Mouse (Mus musculus) intestine, postnatal 0 days (tissue): ENCODE measurements at regions not wholly inside any gene's neighbourhood (a gene's known extent, or its start where the extent isn't known, plus 50 kb on each side); places are given as distances from the start of the nearest gene placed in this dataset.

ENCODE experiments used
- ATAC-seq: fragments of 200-750 bp; cut with Nextera tagmentation; 2 replicates; pipeline ENCODE4 v1.8.0; 2017; ENCODE audit warnings: mild to moderate bottlenecking, moderate TSS enrichment, moderate library complexity
- H3K27ac ChIP-seq: fragments of 300-500 bp; sonication (generic); 2 replicates; pipeline ENCODE4 v1.5.1; 2014; ENCODE audit warnings: mild to moderate bottlenecking, low read depth, low read length, moderate library complexity
- H3K27me3 ChIP-seq: fragments of 300-500 bp; sonication (generic); replicated peaks from 2 replicates; pipeline ENCODE4 v1.6.1; 2014; ENCODE audit warnings: low read length, mixed read lengths; ENCODE audit not compliant: control insufficient read depth, insufficient read depth
- H3K36me3 ChIP-seq: fragments of 300-500 bp; sonication (generic); 2 replicates; pipeline ENCODE4 v1.6.1; 2014; ENCODE audit warnings: mild to moderate bottlenecking, moderate library complexity; ENCODE audit not compliant: control insufficient read depth, insufficient read depth
- H3K4me1 ChIP-seq: fragments of 300-500 bp; sonication (generic); replicated peaks from 2 replicates; pipeline ENCODE4 v1.6.1; 2014; ENCODE audit warnings: antibody characterized with exemption, low read length, mixed read lengths; ENCODE audit not compliant: control insufficient read depth, insufficient read depth
- H3K4me2 ChIP-seq: fragments of 300-500 bp; sonication (generic); replicated peaks from 2 replicates; pipeline ENCODE4 v1.6.1; 2014; ENCODE audit warnings: low read depth, mild to moderate bottlenecking, moderate library complexity
- H3K4me3 ChIP-seq: fragments of 300-500 bp; sonication (generic); 2 replicates; pipeline ENCODE4 v1.5.1; 2014; ENCODE audit warnings: low read depth, low read length
- H3K9ac ChIP-seq: fragments of 300-500 bp; sonication (generic); 2 replicates; pipeline ENCODE4 v1.6.1; 2014; ENCODE audit warnings: mild to moderate bottlenecking, low read depth, low read length
- H3K9me3 ChIP-seq: fragments of 300-500 bp; sonication (generic); 2 replicates; pipeline ENCODE4 v1.6.1; 2016; ENCODE audit warnings: mixed run types; ENCODE audit not compliant: control insufficient read depth
- CTCF ChIP-seq: sonication (generic); IDR thresholded peaks from 2 replicates; pipeline ENCODE4 v1.5.1; 2016; ENCODE audit warnings: low read depth, mild to moderate bottlenecking, control low read depth, antibody characterized with exemption, moderate library complexity
- WGBS: fragments of 180-500 bp; shearing (Covaris S2); extraction: QIAGEN DNeasy Blood & Tissue Kit; methylation state at CpG from one replicate; pipeline ENCODE4 v1.1.7; 2014; 5-methylcytosine and 5-hydroxymethylcytosine counted together

GRCm38 (mm10) chr1:128853286-128853685 lies 261.2 kb upstream of the Cxcr4 start:
- Histone ChIP-seq H3K4me2 (no peak overlapping the region), H3K36me3 (no peaks in the 10 kb centered on the region), H3K9me3 (no peaks in the 10 kb centered on the region), H3K4me1 (no peaks in the 10 kb centered on the region), H3K27ac (no peak overlapping the region), H3K4me3 (no peak overlapping the region), H3K9ac (no peak overlapping the region), H3K27me3 (no peaks in the 10 kb centered on the region)
- TF ChIP-seq CTCF, result no peak
- no peak for ATAC-seq
- WGBS, result 84% methylated on average over 9 of the region's 10 CpGs

- Histone ChIP-seq H3K36me3 (no peaks in the 10 kb centered on the region), H3K4me2 (no peak overlapping the region), H3K27ac (no peak overlapping the region), H3K9me3 (no peaks in the 10 kb centered on the region), H3K4me1 (no peaks in the 10 kb centered on the region), H3K4me3 (no peak overlapping the region), H3K27me3 (no peaks in the 10 kb centered on the region), H3K9ac (no peak overlapping the region)
- ATAC-seq, result no peak
- WGBS, result 89% methylated on average over 4 of the region's 4 CpGs
- TF ChIP-seq CTCF, result no peak
Measured at GRCm38 (mm10) chr1:128837361-128837760, 245.3 kb upstream of the Cxcr4 start.

- WGBS, result 84% methylated on average over 8 of the region's 8 CpGs
- Histone ChIP-seq H3K27me3 (no peaks in the 10 kb centered on the region), H3K4me1 (no peaks in the 10 kb centered on the region), H3K27ac (no peak overlapping the region), H3K4me2 (no peak overlapping the region), H3K9ac (no peak overlapping the region), H3K4me3 (no peak overlapping the region), H3K36me3 (no peaks in the 10 kb centered on the region), H3K9me3 (no peaks in the 10 kb centered on the region)
- no peak for ATAC-seq
- TF ChIP-seq CTCF, result no peak
Measured at GRCm38 (mm10) chr1:128835510-128835909, 243.4 kb upstream of the Cxcr4 start.

- H3K9ac ChIP-seq, result no peak overlapping the region
- no peak for ATAC-seq
- no peak overlapping the region for H3K4me3 ChIP-seq
- no peaks in the 10 kb centered on the region for H3K4me1 ChIP-seq
- no peaks in the 10 kb centered on the region for H3K9me3 ChIP-seq
- no peak overlapping the region for H3K4me2 ChIP-seq
- H3K36me3 ChIP-seq, result no peaks in the 10 kb centered on the region
- H3K27me3 ChIP-seq, result no peaks in the 10 kb centered on the region
- no peak overlapping the region for H3K27ac ChIP-seq
- no peak for TF ChIP-seq CTCF
- 52% methylated on average over 11 of the region's 11 CpGs for WGBS
Measured at GRCm38 (mm10) chr1:128833096-128833715, 241.1 kb upstream of the Cxcr4 start.

- Histone ChIP-seq H3K27ac (no peak overlapping the region), H3K9ac (no peak overlapping the region), H3K36me3 (no peaks in the 10 kb centered on the region), H3K4me3 (peak overlapping the region; percentile 28), H3K4me2 (peak overlapping the region; percentile 61), H3K9me3 (no peaks in the 10 kb centered on the region), H3K27me3 (no peaks in the 10 kb centered on the region), H3K4me1 (no peaks in the 10 kb centered on the region)
- peak; percentile 56; the same call in 1 of the 2 replicates for ATAC-seq
- WGBS, result 13% methylated on average over 18 of the region's 18 CpGs
- TF ChIP-seq CTCF, result peak; percentile 94
Measured at GRCm38 (mm10) chr1:128832201-128832883, 240.2 kb upstream of the Cxcr4 start.

- Histone ChIP-seq H3K36me3 (no peaks in the 10 kb centered on the region), H3K9ac (no peak overlapping the region), H3K9me3 (no peaks in the 10 kb centered on the region), H3K27me3 (no peaks in the 10 kb centered on the region), H3K4me2 (no peak overlapping the region), H3K27ac (no peak overlapping the region), H3K4me1 (no peaks in the 10 kb centered on the region), H3K4me3 (no peak overlapping the region)
- WGBS, result 87% methylated on average over 8 of the region's 8 CpGs
- no peak for TF ChIP-seq CTCF
- ATAC-seq, result no peak
Measured at GRCm38 (mm10) chr1:128830671-128831240, 238.7 kb upstream of the Cxcr4 start.
